Mouse (Mus musculus): ENCODE results near the gene Nedd9.
A peak's percentile ranks its signal among the peaks of the same experiment; 100 is the strongest.

Nedd9 gene

GRCm38 (mm10) chr13:41457030-41457797, 29.9 kb downstream of the Nedd9 start:
- DNase-seq (ENCODE audit: extremely low read depth, insufficient read length, low spot score): no peak

DNA sequence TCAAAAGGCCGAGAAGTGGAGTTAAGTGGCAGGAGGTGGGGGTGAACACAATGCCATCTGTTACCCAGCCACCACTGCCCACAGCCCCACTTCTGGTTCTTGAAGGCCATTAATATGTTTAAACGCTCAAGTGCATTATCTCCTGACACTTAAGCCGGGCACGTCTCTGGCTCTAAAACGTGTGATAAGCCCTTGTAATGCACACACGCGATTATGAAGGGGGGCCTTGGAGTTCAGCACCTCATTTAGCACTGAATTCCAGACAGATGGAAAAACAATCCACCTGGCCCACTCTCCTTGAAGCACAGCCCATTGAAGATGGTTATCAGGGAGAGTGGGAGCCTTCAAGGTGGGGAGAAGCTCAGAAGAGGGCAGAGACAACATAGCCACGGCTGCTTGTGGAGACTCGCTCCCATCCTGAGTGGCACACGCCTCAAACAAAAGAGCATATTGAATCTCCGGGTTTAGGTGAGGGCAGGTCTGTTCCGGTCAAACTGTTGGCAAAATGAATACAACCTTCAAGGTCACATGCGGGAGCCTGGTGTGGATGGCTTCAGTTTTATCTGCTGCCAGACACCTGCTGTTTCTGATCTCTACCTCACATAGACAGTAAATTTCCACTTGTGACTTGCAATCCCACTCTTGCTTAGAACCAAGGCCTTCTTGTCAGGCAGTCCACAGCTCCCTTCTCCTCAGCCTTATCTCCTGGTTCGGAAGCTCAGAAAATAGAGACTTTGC, 30.7 kb downstream of the Nedd9 start:
- DNase-seq (ENCODE audit: extremely low read depth, insufficient read length, low spot score): no peak

GRCm38 (mm10) chr13:41453227-41454193, 33.7 kb downstream of the Nedd9 start:
- DNase-seq (ENCODE audit: extremely low read depth, insufficient read length, low spot score): no peak

DNA sequence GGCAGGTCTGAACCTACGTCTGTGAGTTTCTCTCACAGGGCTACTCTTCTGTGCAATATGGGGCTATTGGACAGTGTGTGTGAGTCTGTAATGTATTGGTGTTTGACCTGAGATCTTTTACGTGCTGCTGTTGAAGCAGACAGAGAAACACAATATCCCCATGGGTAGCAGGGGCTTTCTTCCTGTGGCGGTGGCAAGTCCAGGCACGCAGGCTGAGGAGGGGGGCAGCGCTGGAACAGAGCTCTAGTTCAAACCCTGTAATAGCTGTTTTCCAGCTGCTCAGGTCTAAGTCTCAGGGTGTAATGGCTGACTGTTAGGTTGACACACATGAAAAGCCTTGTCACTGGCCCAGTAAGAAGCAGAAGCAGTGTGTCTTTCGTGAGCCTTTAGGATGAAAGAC, 36.3 kb downstream of the Nedd9 start:
- DNase-seq (ENCODE audit: extremely low read depth, insufficient read length, low spot score): no peak

GRCm38 (mm10) chr13:41449211-41449610, 38.0 kb downstream of the Nedd9 start:
- DNase-seq (ENCODE audit: extremely low read depth, insufficient read length, low spot score): no peak

DNA sequence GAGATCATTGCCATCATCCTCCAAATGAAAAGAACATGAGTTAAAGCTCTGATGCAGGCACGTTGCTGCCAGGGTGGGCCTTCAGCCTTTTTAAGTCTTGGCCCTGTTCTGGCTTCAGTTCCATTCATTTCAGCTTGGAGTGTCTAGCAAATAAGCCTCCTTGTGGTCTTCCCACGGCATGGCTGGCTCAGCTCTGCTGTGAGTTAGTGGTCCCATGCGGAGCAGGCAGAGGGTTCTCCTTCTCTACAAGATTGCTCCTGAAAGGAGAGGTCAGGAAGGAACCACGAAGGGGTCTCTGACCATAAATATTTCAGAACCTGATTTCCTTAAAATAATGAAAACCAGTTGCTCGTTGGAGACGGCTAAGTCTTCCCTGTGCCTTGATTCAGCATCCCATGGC, 40.0 kb downstream of the Nedd9 start:
- no peak for DNase-seq (ENCODE audit: extremely low read depth, insufficient read length, low spot score)

- DNase-seq (ENCODE audit: extremely low read depth, insufficient read length, low spot score): no peak
These were observed 40.6 kb downstream of the Nedd9 start for GRCm38 (mm10) chr13:41446591-41446990.

- DNase-seq (ENCODE audit: extremely low read depth, insufficient read length, low spot score): no peak
These were observed 41.9 kb downstream of the Nedd9 start for GRCm38 (mm10) chr13:41445067-41445808.

- DNase-seq (ENCODE audit: extremely low read depth, insufficient read length, low spot score): no peak
These were observed 42.9 kb downstream of the Nedd9 start for GRCm38 (mm10) chr13:41444230-41444629.

DNA sequence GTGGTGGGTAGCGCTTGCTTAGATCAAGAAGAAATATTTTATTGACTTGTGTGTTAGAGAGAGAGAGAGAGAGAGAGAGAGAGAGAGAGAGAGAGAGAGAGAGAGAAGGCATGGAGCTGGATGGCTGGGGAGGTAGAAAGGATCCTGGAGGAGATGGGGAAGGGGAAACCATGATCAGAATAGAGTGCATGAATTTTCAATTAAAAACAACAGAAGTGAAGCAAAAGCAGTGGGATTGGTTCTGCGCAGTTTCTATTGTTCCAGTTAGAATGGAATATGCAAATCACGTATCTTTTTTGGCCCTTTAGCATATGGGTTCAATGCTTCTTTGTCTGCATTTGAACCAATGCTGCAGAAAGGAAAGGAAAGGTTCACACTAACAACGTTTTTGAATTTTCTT, 45.0 kb downstream of the Nedd9 start:
- no peak for DNase-seq (ENCODE audit: extremely low read depth, insufficient read length, low spot score)

DNA sequence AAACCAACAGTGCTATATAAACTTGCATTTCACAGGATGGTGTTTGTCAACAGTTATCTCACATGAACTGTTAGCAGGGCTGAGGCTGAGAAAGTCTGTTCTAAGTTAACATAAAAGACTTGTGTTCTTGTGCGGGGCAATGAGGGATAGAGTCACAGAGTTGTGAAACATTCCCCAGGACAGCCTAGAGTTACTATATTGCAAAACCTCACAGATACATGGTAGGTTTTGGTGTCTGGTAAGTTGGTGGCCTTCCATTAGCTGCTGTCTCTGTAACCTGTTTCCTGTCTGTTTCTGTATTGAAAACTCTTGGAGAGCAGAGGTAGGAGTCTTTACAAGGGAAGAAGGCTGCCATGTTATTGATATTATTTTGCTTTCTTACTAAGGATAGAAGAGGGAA, 47.0 kb downstream of the Nedd9 start:
- DNase-seq (ENCODE audit: extremely low read depth, insufficient read length, low spot score): no peak

DNA sequence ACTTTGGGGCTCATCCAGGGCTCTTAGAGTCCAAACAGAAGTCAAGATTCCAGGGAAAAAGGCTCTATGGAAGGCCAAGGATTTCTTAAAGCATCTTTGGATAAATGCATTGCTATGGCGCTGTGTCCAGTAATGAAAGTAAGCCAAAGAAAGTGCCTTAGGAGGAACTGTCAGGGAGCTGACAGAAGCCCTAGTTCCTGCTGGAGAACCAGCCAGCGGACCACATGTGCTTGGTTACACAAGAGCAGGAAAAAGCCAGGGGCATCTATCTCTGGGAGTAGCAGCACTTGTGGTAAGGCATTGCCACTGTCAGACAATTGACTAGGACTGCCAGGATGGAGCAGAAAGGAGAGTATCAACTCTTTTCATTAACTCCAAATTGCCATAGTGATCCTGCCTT, 49.8 kb downstream of the Nedd9 start:
- no peak for DNase-seq (ENCODE audit: extremely low read depth, insufficient read length, low spot score)

DNA sequence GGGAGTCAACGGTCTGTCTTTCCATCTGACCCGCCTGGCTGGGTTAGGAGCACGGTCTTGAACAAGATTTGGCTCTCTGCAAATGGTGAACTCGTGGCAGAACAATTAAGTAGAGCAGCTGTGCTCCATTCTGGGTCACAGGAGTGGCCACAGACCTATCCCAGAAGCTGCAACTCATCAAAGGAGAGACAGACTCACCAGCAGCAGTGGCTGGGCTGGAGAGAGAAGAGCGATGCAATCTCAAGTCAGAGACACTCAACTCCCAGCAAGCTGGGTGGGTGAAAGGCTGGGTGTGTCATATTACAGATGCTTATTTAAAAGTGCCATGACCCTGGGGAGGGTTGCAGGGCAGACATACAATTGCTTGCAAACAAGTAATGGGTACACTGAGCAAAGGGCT, 50.4 kb downstream of the Nedd9 start:
- peak; percentile 8 for DNase-seq (ENCODE audit: extremely low read depth, insufficient read length, low spot score)

DNA sequence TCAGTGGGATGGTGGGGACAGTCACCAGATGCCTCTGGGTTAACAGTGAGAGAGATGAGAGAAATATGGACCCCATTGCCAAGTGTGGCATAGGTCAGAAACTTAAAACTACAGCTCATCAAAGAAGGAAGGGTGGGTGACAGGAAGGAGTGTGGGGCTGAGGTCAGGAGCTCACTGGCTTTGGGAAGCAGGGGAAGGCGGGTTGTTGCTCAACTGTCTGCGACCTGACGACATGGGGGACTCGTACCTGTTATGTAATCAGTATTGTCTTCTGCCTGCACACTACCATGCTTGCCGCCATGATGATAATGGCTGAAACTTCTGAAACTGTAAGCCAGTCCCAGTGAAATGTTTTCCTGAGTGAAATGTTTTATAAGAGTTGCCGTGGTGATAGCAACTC, 54.0 kb downstream of the Nedd9 start:
- no peak for DNase-seq (ENCODE audit: extremely low read depth, insufficient read length, low spot score)

DNA sequence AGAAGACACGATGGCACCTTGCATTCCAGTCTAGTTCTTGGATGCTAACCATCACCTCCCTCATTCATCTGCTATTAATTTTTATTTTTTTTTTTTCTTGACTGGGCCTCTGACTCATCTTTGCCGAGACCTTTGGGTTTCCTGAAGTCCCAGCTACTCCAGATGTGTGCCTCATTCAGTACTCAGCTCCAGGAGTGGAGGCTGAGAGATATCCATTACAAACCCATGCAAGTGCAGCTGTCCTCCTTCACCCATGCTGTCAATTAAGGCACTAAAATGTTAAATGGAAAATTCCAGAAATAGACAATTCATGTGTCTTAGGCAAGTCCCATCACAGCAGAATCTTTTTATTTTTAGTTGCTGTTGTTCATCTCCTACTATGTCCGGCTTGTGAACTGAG, 55.4 kb downstream of the Nedd9 start:
- peak; percentile 37 for DNase-seq (ENCODE audit: extremely low read depth, insufficient read length, low spot score)

GRCm38 (mm10) chr13:41427046-41427445, 60.1 kb downstream of the Nedd9 start:
- DNase-seq (ENCODE audit: extremely low read depth, insufficient read length, low spot score): no peak

DNA sequence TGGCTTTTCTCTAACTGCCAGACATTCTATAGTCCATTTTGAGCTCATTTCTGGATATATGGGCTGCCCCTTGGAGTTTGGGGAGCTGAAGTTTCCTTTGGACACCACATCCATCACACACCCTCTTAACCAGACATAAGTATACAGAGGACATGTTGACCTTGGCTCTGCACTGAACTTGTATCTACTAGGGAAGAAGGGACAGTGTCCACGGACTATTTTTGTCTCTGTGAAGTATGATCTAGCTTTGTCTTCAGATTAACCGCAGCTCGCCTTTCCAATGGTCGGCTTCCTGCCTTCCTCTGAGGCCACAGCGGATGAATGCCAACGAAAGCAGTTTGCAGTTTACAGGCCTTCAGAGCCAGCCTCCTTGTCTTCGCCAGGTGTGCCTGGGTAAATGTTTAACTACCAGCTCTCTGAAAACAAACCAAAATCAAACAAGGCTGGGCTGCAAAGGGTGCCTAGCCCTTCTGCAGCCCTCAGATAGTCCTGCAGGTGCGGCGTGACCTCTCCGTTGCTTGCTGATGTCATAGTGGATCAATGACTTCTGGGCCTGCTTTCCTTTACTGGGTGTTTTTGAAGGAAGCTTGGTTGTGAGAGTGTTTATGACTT, 63.6 kb downstream of the Nedd9 start:
- no peak for DNase-seq (ENCODE audit: extremely low read depth, insufficient read length, low spot score)

DNA sequence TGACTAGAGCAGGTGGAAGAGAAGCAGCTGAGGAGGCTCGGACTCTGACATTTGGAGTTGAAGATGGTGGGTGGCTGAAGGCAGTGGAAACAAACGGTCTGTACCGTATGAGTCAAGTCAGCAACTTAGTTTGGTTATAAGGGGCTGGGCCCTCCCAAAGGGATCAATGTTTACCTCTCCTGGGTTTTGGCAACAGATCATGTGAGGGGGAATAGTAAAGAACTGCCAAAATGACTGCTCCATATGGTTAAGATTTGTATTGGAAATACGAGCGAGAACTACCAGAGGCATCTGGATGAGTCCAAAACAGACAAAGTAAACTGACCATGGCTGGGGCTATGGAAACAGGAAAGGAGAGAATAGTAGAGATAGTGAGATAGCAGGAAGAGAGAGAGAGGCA, 64.6 kb downstream of the Nedd9 start:
- DNase-seq (ENCODE audit: extremely low read depth, insufficient read length, low spot score): no peak

DNA sequence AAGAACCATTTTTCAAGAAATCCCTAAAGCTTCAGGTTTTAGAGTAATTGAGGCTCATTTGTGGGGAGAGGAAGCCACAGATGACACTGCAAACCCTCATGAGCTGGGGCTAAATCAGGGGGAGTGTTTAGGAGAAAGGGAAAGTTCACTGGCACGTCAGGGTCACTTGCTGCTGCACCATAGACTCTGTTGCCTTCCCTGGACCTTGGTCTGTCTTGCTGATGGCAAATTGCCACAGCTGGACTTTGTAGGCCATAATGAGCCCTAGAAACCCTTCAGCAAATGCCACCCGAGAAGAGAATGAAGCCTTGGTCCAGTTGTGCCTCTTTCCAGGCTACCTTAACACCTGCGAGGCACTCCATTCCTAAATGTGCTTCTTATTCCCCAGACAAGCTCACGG, 66.8 kb downstream of the Nedd9 start:
- DNase-seq (ENCODE audit: extremely low read depth, insufficient read length, low spot score): no peak

All from 3134 (cell line).